Mouse (Mus musculus): Measurements from ENCODE around the gene P2rx7. TPM values are rescaled to one million over a fixed set of nuclear protein-coding genes. Genes with fewer than 3 reads are reported as not detected.

P2rx7 gene
- total RNA-seq, 1 experiment, result 10.5 TPM

DNA sequence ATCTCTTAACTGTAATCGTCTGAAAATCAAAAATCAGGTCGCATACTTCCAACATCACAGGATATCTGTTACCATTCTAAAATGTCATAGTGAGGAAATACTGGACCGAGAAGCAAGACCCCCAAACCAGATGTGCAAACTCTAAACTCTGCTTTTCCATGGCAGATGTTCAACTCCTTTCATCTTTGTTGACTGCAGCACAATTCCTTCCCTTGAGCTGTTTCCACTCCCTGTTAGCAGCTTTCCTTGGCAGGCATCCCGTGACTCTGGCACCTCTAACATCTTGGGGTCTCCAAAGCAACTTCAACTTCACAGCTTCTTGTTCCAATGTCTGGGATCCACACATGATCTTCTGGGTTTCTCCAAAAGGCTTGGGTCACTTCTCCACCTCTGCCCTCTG, 43.7 kb downstream of the P2rx7 start:
- no peak for DNase-seq (ENCODE audit: low read depth, low spot score)
- Histone ChIP-seq H3K9me3 (ENCODE audit: control insufficient read depth, insufficient read depth, low read depth, low read length) (no peaks in the 10 kb centered on the region), H3K4me1 (ENCODE audit: control insufficient read depth in 2 of 2, insufficient read depth in 2 of 2, low read length in 2 of 2, poor library complexity in 1 of 2) (0 out of 4 replicates have a peak, but pooled peaks cover 0 to 1% of the 10 kb centered on the region in 2 experiments), H3K27ac (ENCODE audit: insufficient read depth, low read depth, low read length, poor library complexity, severe bottlenecking) (no peak overlapping the region), H3K4me3 (ENCODE audit: insufficient read depth in 1 of 2, low read depth in 1 of 2, low read length in 2 of 2, poor library complexity in 1 of 2, severe bottlenecking in 1 of 2) (no peak overlapping the region), H3K36me3 (ENCODE audit: control insufficient read depth, insufficient read depth, low read length, poor library complexity, severe bottlenecking) (no peaks in the 10 kb centered on the region), H3K9ac (ENCODE audit: insufficient read depth, low read depth, low read length, poor library complexity, severe bottlenecking) (no peak overlapping the region)
- TF ChIP-seq ZNF384 (IDR thresholded peaks at IDR 0.05; ENCODE audit: low read depth, low read length), result no peak
- in situ Hi-C loops (cut with MboI; ENCODE audit: low sequenced_read_pairs in 2 of 2, unreplicated experiment in 2 of 2), result no loop called here

DNA sequence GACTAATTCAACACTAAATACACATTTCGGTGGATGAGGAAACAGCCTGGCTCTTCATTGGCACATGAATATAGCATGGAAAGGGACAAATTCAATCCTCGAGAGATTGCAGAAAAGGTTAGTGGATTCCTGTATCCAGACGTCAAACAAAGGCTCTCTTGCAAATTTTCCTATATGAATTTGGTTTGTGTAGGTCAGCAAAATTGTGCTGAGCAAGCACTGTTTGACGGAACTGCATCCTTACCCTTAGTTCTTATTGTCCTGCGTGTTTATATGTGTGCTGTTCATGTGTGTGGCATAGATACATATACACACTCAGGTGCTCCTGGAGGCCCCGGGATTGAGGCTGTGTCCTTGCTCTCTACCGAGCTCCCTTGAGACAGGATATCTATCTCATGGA, 45.4 kb downstream of the P2rx7 start:
- no peaks in the 10 kb centered on the region for H3K9me3 ChIP-seq (ENCODE audit: control insufficient read depth, insufficient read depth, low read depth, low read length)
- TF ChIP-seq ZNF384 (IDR thresholded peaks at IDR 0.05; ENCODE audit: low read depth, low read length) (no peak), MAFK (IDR thresholded peaks at IDR 0.05; ENCODE audit: insufficient read depth, low read depth, low read length) (peak; percentile 64; the same call in 1 of the 2 replicates)
- no peak overlapping the region for H3K4me3 ChIP-seq (ENCODE audit: insufficient read depth in 1 of 2, low read depth in 1 of 2, low read length in 2 of 2, poor library complexity in 1 of 2, severe bottlenecking in 1 of 2)
- H3K9ac ChIP-seq (ENCODE audit: insufficient read depth, low read depth, low read length, poor library complexity, severe bottlenecking), result no peak overlapping the region
- 0 out of 4 replicates have a peak, but pooled peaks cover 0 to 1% of the 10 kb centered on the region in 2 experiments for H3K4me1 ChIP-seq (ENCODE audit: control insufficient read depth in 2 of 2, insufficient read depth in 2 of 2, low read length in 2 of 2, poor library complexity in 1 of 2)
- no peak for DNase-seq (ENCODE audit: low read depth, low spot score)
- H3K27ac ChIP-seq (ENCODE audit: insufficient read depth, low read depth, low read length, poor library complexity, severe bottlenecking), result no peak overlapping the region
- in situ Hi-C loops (cut with MboI; ENCODE audit: low sequenced_read_pairs in 2 of 2, unreplicated experiment in 2 of 2), result no loop called here
- H3K36me3 ChIP-seq (ENCODE audit: control insufficient read depth, insufficient read depth, low read length, poor library complexity, severe bottlenecking), result no peaks in the 10 kb centered on the region

DNA sequence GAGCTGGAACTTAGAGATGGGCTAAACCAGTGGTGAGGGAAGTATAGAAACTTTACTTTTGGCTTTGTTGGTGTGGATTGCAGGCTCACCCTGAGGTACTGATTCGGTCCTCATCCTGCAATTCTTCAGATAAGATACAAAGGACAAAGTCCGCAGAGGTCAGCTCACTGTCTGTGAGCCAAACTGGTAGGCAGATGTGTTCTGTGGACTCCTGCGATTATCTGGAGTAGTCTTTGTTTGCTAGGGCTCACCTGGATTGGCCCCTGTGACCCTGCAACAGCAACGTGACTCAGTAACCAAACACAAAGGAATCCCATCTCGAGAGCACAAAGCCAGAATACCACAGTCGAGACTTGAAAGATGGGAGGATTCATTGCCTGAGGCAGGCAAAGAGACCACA, 46.8 kb downstream of the P2rx7 start:
- H3K9ac ChIP-seq (ENCODE audit: insufficient read depth, low read depth, low read length, poor library complexity, severe bottlenecking), result no peak overlapping the region
- in situ Hi-C loops (cut with MboI; ENCODE audit: low sequenced_read_pairs in 2 of 2, unreplicated experiment in 2 of 2), result no loop called here
- no peak overlapping the region for H3K4me3 ChIP-seq (ENCODE audit: insufficient read depth in 1 of 2, low read depth in 1 of 2, low read length in 2 of 2, poor library complexity in 1 of 2, severe bottlenecking in 1 of 2)
- H3K4me1 ChIP-seq (ENCODE audit: control insufficient read depth in 2 of 2, insufficient read depth in 2 of 2, low read length in 2 of 2, poor library complexity in 1 of 2), result 0 out of 4 replicates have a peak, but pooled peaks cover 0 to 1% of the 10 kb centered on the region in 2 experiments
- H3K36me3 ChIP-seq (ENCODE audit: control insufficient read depth, insufficient read depth, low read length, poor library complexity, severe bottlenecking), result no peaks in the 10 kb centered on the region
- no peaks in the 10 kb centered on the region for H3K9me3 ChIP-seq (ENCODE audit: control insufficient read depth, insufficient read depth, low read depth, low read length)
- peak; percentile 44 for DNase-seq (ENCODE audit: low read depth, low spot score)
- TF ChIP-seq ZNF384 (IDR thresholded peaks at IDR 0.05; ENCODE audit: low read depth, low read length) (no peak), ZC3H11A (IDR thresholded peaks at IDR 0.05; ENCODE audit: borderline replicate concordance, low read depth, low read length) (no peak), CHD2 (IDR thresholded peaks at IDR 0.05; ENCODE audit: low read depth, low read length) (no peak)
- no peak overlapping the region for H3K27ac ChIP-seq (ENCODE audit: insufficient read depth, low read depth, low read length, poor library complexity, severe bottlenecking)

DNA sequence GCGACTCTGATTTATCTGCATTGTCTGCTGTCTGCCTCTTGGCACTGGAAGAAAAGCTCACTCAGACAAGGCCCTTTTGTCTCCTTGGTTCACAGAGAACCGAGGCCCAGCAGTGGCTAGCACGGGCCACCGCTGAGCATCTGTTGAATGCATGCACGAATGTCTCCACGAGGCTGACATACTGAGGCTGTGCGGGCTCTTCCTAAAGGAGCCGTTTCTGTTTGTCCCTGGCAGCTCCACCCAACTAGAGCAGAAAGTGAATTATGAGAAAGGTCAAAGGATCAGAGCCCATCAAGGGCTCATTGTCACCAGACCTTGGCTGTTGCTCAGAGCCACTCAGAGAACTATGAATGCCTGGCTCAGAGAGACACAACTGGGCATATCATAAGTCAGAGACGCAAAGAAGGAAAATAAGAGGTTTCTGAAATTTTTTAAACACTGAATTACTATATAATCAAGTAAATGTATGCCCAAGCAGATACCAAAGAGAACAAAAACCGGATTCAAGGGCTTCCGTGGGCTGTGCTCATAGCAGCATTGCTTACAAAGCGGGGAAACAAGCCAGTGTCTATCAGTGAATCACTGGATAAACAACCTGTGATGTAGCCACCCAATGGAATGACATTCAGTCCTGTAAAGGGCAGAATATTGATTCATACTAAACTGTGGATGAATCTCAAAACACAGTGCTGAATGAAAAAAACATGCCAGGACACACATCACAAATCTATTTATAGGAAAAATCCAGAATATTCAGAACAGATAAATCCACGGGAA, 49.9 kb downstream of the P2rx7 start:
- no peak for TF ChIP-seq CHD2 (IDR thresholded peaks at IDR 0.05; ENCODE audit: low read depth, low read length)
- TF ChIP-seq ZNF384 (IDR thresholded peaks at IDR 0.05; ENCODE audit: low read depth, low read length), result no peak
- TF ChIP-seq ZC3H11A (IDR thresholded peaks at IDR 0.05; ENCODE audit: borderline replicate concordance, low read depth, low read length), result no peak
- no peak for TF ChIP-seq MAFK (IDR thresholded peaks at IDR 0.05; ENCODE audit: insufficient read depth, low read depth, low read length)
- TF ChIP-seq HCFC1 (IDR thresholded peaks at IDR 0.05; ENCODE audit: borderline replicate concordance, insufficient read depth, low read length), result no peak
- H3K27ac ChIP-seq (ENCODE audit: insufficient read depth, low read depth, low read length, poor library complexity, severe bottlenecking), result no peak overlapping the region
- H3K9me3 ChIP-seq (ENCODE audit: control insufficient read depth, insufficient read depth, low read depth, low read length), result no peaks in the 10 kb centered on the region
- in situ Hi-C loops (cut with MboI; ENCODE audit: low sequenced_read_pairs in 2 of 2, unreplicated experiment in 2 of 2), result no loop called here
- no peak overlapping the region for H3K4me3 ChIP-seq (ENCODE audit: insufficient read depth in 1 of 2, low read depth in 1 of 2, low read length in 2 of 2, poor library complexity in 1 of 2, severe bottlenecking in 1 of 2)
- no peak overlapping the region for H3K9ac ChIP-seq (ENCODE audit: insufficient read depth, low read depth, low read length, poor library complexity, severe bottlenecking)
- no peaks in the 10 kb centered on the region for H3K36me3 ChIP-seq (ENCODE audit: control insufficient read depth, insufficient read depth, low read length, poor library complexity, severe bottlenecking)
- H3K4me1 ChIP-seq (ENCODE audit: control insufficient read depth in 2 of 2, insufficient read depth in 2 of 2, low read length in 2 of 2, poor library complexity in 1 of 2), result 0 out of 4 replicates have a peak, but pooled peaks cover 0 to 2% of the 10 kb centered on the region in 2 experiments
- no peak for DNase-seq (ENCODE audit: low read depth, low spot score)

DNA sequence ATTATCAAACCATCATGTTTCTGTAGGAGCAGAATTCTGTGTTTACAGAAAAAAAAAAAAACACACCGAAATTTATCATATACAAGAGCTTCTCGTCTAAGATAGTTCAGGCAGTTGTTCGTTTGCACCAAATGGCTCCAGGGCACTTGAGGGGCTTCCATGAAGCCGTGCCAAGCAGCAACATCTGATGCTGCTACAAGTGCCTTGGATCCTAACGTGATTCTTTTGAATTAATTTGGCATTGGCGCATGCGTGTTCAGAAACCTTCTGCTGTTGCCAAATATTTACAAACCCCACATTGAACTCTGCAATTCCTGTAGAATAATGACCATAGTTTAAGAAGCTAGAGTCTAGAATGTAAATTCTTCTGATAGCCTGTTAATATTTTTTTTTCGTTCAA, 51.8 kb downstream of the P2rx7 start:
- in situ Hi-C loops (cut with MboI; ENCODE audit: low sequenced_read_pairs in 2 of 2, unreplicated experiment in 2 of 2), result no loop called here
- Histone ChIP-seq H3K9me3 (ENCODE audit: control insufficient read depth, insufficient read depth, low read depth, low read length) (no peaks in the 10 kb centered on the region), H3K4me1 (ENCODE audit: control insufficient read depth in 2 of 2, insufficient read depth in 2 of 2, low read length in 2 of 2, poor library complexity in 1 of 2) (peaks cover 2 to 3% of the 10 kb centered on the region in 2 experiments; a peak in 1 of 4 replicates), H3K36me3 (ENCODE audit: control insufficient read depth, insufficient read depth, low read length, poor library complexity, severe bottlenecking) (no peaks in the 10 kb centered on the region), H3K27ac (ENCODE audit: insufficient read depth, low read depth, low read length, poor library complexity, severe bottlenecking) (no peak overlapping the region), H3K9ac (ENCODE audit: insufficient read depth, low read depth, low read length, poor library complexity, severe bottlenecking) (no peak overlapping the region), H3K4me3 (ENCODE audit: insufficient read depth in 1 of 2, low read depth in 1 of 2, low read length in 2 of 2, poor library complexity in 1 of 2, severe bottlenecking in 1 of 2) (no peak overlapping the region)
- no peak for TF ChIP-seq CHD2 (IDR thresholded peaks at IDR 0.05; ENCODE audit: low read depth, low read length)
- TF ChIP-seq ZNF384 (IDR thresholded peaks at IDR 0.05; ENCODE audit: low read depth, low read length), result no peak
- no peak for TF ChIP-seq ZC3H11A (IDR thresholded peaks at IDR 0.05; ENCODE audit: borderline replicate concordance, low read depth, low read length)
- TF ChIP-seq MAFK (IDR thresholded peaks at IDR 0.05; ENCODE audit: insufficient read depth, low read depth, low read length), result no peak
- no peak for TF ChIP-seq HCFC1 (IDR thresholded peaks at IDR 0.05; ENCODE audit: borderline replicate concordance, insufficient read depth, low read length)
- no peak for DNase-seq (ENCODE audit: low read depth, low spot score)
